Mouse (Mus musculus): ENCODE results near the gene Zfp523. TPM values are rescaled to one million over a fixed set of nuclear protein-coding genes. Genes with fewer than 3 reads are reported as not detected.

Zfp523 gene
- polyA plus RNA-seq (2014; fragmentation: Nextera tagmentation; extraction: Ambion mirVana) = 41.8 and 51.9 TPM in 2 replicates

- H3K9me3 ChIP-seq (ENCODE audit: control insufficient read depth, low read length) = no peaks in the 10 kb centered on the region
- H3K4me1 ChIP-seq (ENCODE audit: control insufficient read depth, insufficient read depth, low read length) = peaks cover 12% of the 10 kb centered on the region
- peak; percentile 98 for DNase-seq
- H3K9ac ChIP-seq (replicated peaks; ENCODE audit: low read length) = peak within 1 kb of the TSS; percentile 95
- peak within 1 kb of the TSS; percentile 95 for H3K27ac ChIP-seq (replicated peaks; ENCODE audit: low read depth, low read length)
- peak; percentile 89 for ATAC-seq (ENCODE audit: low FRiP score, low TSS enrichment)
- 0% methylated on average over 81 of the region's 82 CpGs for WGBS
- H3K27me3 ChIP-seq (ENCODE audit: control insufficient read depth, insufficient read depth, low read length) = no peaks in the 10 kb centered on the region
- peak within 1 kb of the TSS; percentile 87 for H3K4me3 ChIP-seq (replicated peaks; ENCODE audit: low read depth, low read length)
- H3K4me2 ChIP-seq (ENCODE audit: low read length) = peak within 1 kb of the TSS; percentile 75
- peaks cover 4% of the 10 kb centered on the region; the same call in 1 of the 2 replicates for H3K36me3 ChIP-seq (ENCODE audit: control insufficient read depth, insufficient read depth, low read length)
These were observed at the start of gene Zfp523 for GRCm38 (mm10) chr17:28176775-28177539. Gene Zfp523, plus strand, starts transcription at chr17:28177129.

- Histone ChIP-seq H3K36me3 (ENCODE audit: control insufficient read depth, insufficient read depth, low read length) (no peaks in the 10 kb centered on the region), H3K9ac (replicated peaks; ENCODE audit: low read length) (no peak overlapping the region), H3K4me1 (ENCODE audit: control insufficient read depth, insufficient read depth, low read length) (no peaks in the 10 kb centered on the region), H3K9me3 (ENCODE audit: control insufficient read depth, low read length) (no peaks in the 10 kb centered on the region), H3K27ac (replicated peaks; ENCODE audit: low read depth, low read length) (no peak overlapping the region), H3K4me3 (replicated peaks; ENCODE audit: low read depth, low read length) (no peak overlapping the region), H3K27me3 (ENCODE audit: control insufficient read depth, insufficient read depth, low read length) (no peaks in the 10 kb centered on the region), H3K4me2 (ENCODE audit: low read length) (no peak overlapping the region)
- 91% methylated on average over 5 of the region's 5 CpGs for WGBS
- DNase-seq (no peak), ATAC-seq (ENCODE audit: low FRiP score, low TSS enrichment) (no peak)
These were observed 47.1 kb upstream of the Zfp523 start for GRCm38 (mm10) chr17:28129796-28130195.

- 70% methylated on average over 5 of the region's 5 CpGs for WGBS
- H3K27ac ChIP-seq (replicated peaks; ENCODE audit: low read depth, low read length) = no peak overlapping the region
- H3K4me2 ChIP-seq (ENCODE audit: low read length) = no peak overlapping the region
- no peaks in the 10 kb centered on the region for H3K4me1 ChIP-seq (ENCODE audit: control insufficient read depth, insufficient read depth, low read length)
- no peaks in the 10 kb centered on the region for H3K36me3 ChIP-seq (ENCODE audit: control insufficient read depth, insufficient read depth, low read length)
- no peak overlapping the region for H3K9ac ChIP-seq (replicated peaks; ENCODE audit: low read length)
- H3K4me3 ChIP-seq (replicated peaks; ENCODE audit: low read depth, low read length) = no peak overlapping the region
- DNase-seq (no peak), ATAC-seq (ENCODE audit: low FRiP score, low TSS enrichment) (no peak)
- no peaks in the 10 kb centered on the region for H3K9me3 ChIP-seq (ENCODE audit: control insufficient read depth, low read length)
- no peaks in the 10 kb centered on the region for H3K27me3 ChIP-seq (ENCODE audit: control insufficient read depth, insufficient read depth, low read length)
These were observed 46.4 kb upstream of the Zfp523 start for GRCm38 (mm10) chr17:28130391-28131125.

GRCm38 (mm10) chr17:28131156-28131555, 45.8 kb upstream of the Zfp523 start:
- Histone ChIP-seq H3K27me3 (ENCODE audit: control insufficient read depth, insufficient read depth, low read length) (no peaks in the 10 kb centered on the region), H3K4me2 (ENCODE audit: low read length) (no peak overlapping the region), H3K9ac (replicated peaks; ENCODE audit: low read length) (no peak overlapping the region), H3K4me3 (replicated peaks; ENCODE audit: low read depth, low read length) (no peak overlapping the region), H3K36me3 (ENCODE audit: control insufficient read depth, insufficient read depth, low read length) (no peaks in the 10 kb centered on the region), H3K27ac (replicated peaks; ENCODE audit: low read depth, low read length) (no peak overlapping the region), H3K9me3 (ENCODE audit: control insufficient read depth, low read length) (no peaks in the 10 kb centered on the region), H3K4me1 (ENCODE audit: control insufficient read depth, insufficient read depth, low read length) (no peaks in the 10 kb centered on the region)
- no peak for DNase-seq
- ATAC-seq (ENCODE audit: low FRiP score, low TSS enrichment) = no peak

GRCm38 (mm10) chr17:28133193-28133592, 43.7 kb upstream of the Zfp523 start:
- H3K9ac ChIP-seq (replicated peaks; ENCODE audit: low read length) = no peak overlapping the region
- 5% methylated on average over 14 of the region's 14 CpGs for WGBS
- no peak overlapping the region for H3K4me3 ChIP-seq (replicated peaks; ENCODE audit: low read depth, low read length)
- DNase-seq (peak; percentile 83), ATAC-seq (ENCODE audit: low FRiP score, low TSS enrichment) (no peak)
- no peak overlapping the region for H3K27ac ChIP-seq (replicated peaks; ENCODE audit: low read depth, low read length)
- H3K4me1 ChIP-seq (ENCODE audit: control insufficient read depth, insufficient read depth, low read length) = no peaks in the 10 kb centered on the region
- H3K36me3 ChIP-seq (ENCODE audit: control insufficient read depth, insufficient read depth, low read length) = no peaks in the 10 kb centered on the region
- H3K27me3 ChIP-seq (ENCODE audit: control insufficient read depth, insufficient read depth, low read length) = no peaks in the 10 kb centered on the region
- H3K4me2 ChIP-seq (ENCODE audit: low read length) = no peak overlapping the region
- H3K9me3 ChIP-seq (ENCODE audit: control insufficient read depth, low read length) = no peaks in the 10 kb centered on the region

- Histone ChIP-seq H3K4me2 (ENCODE audit: low read length) (no peak overlapping the region), H3K27ac (replicated peaks; ENCODE audit: low read depth, low read length) (no peak overlapping the region), H3K4me3 (replicated peaks; ENCODE audit: low read depth, low read length) (no peak overlapping the region), H3K4me1 (ENCODE audit: control insufficient read depth, insufficient read depth, low read length) (peaks cover 2% of the 10 kb centered on the region), H3K36me3 (ENCODE audit: control insufficient read depth, insufficient read depth, low read length) (no peaks in the 10 kb centered on the region), H3K9me3 (ENCODE audit: control insufficient read depth, low read length) (no peaks in the 10 kb centered on the region), H3K9ac (replicated peaks; ENCODE audit: low read length) (no peak overlapping the region), H3K27me3 (ENCODE audit: control insufficient read depth, insufficient read depth, low read length) (no peaks in the 10 kb centered on the region)
- WGBS = 88% methylated on average over 3 of the region's 3 CpGs
- no peak for DNase-seq
- ATAC-seq (ENCODE audit: low FRiP score, low TSS enrichment) = no peak
These were observed 41.4 kb upstream of the Zfp523 start for GRCm38 (mm10) chr17:28135496-28135895.

- H3K9me3 ChIP-seq (ENCODE audit: control insufficient read depth, low read length) = no peaks in the 10 kb centered on the region
- H3K36me3 ChIP-seq (ENCODE audit: control insufficient read depth, insufficient read depth, low read length) = no peaks in the 10 kb centered on the region
- no peak overlapping the region for H3K9ac ChIP-seq (replicated peaks; ENCODE audit: low read length)
- peaks cover 9% of the 10 kb centered on the region for H3K4me1 ChIP-seq (ENCODE audit: control insufficient read depth, insufficient read depth, low read length)
- no peak overlapping the region for H3K4me3 ChIP-seq (replicated peaks; ENCODE audit: low read depth, low read length)
- 47% methylated on average over 5 of the region's 5 CpGs for WGBS
- ATAC-seq (ENCODE audit: low FRiP score, low TSS enrichment) = no peak
- H3K27ac ChIP-seq (replicated peaks; ENCODE audit: low read depth, low read length) = no peak overlapping the region
- no peaks in the 10 kb centered on the region for H3K27me3 ChIP-seq (ENCODE audit: control insufficient read depth, insufficient read depth, low read length)
- peak; percentile 32 for DNase-seq
- no peak overlapping the region for H3K4me2 ChIP-seq (ENCODE audit: low read length)
These were observed 40.7 kb upstream of the Zfp523 start for GRCm38 (mm10) chr17:28136266-28136665.

GRCm38 (mm10) chr17:28138013-28138412, 38.9 kb upstream of the Zfp523 start:
- H3K4me1 ChIP-seq (ENCODE audit: control insufficient read depth, insufficient read depth, low read length) = peaks cover 16% of the 10 kb centered on the region
- 86% methylated on average over 8 of the region's 8 CpGs for WGBS
- no peaks in the 10 kb centered on the region for H3K36me3 ChIP-seq (ENCODE audit: control insufficient read depth, insufficient read depth, low read length)
- H3K4me3 ChIP-seq (replicated peaks; ENCODE audit: low read depth, low read length) = no peak overlapping the region
- no peak overlapping the region for H3K9ac ChIP-seq (replicated peaks; ENCODE audit: low read length)
- H3K9me3 ChIP-seq (ENCODE audit: control insufficient read depth, low read length) = no peaks in the 10 kb centered on the region
- no peak overlapping the region for H3K4me2 ChIP-seq (ENCODE audit: low read length)
- no peak overlapping the region for H3K27ac ChIP-seq (replicated peaks; ENCODE audit: low read depth, low read length)
- ATAC-seq (ENCODE audit: low FRiP score, low TSS enrichment) (no peak), DNase-seq (no peak)
- no peaks in the 10 kb centered on the region for H3K27me3 ChIP-seq (ENCODE audit: control insufficient read depth, insufficient read depth, low read length)

- Histone ChIP-seq H3K27ac (replicated peaks; ENCODE audit: low read depth, low read length) (no peak overlapping the region), H3K9ac (replicated peaks; ENCODE audit: low read length) (no peak overlapping the region), H3K4me3 (replicated peaks; ENCODE audit: low read depth, low read length) (no peak overlapping the region), H3K36me3 (ENCODE audit: control insufficient read depth, insufficient read depth, low read length) (no peaks in the 10 kb centered on the region), H3K4me1 (ENCODE audit: control insufficient read depth, insufficient read depth, low read length) (peaks cover 20% of the 10 kb centered on the region), H3K4me2 (ENCODE audit: low read length) (no peak overlapping the region), H3K9me3 (ENCODE audit: control insufficient read depth, low read length) (no peaks in the 10 kb centered on the region), H3K27me3 (ENCODE audit: control insufficient read depth, insufficient read depth, low read length) (no peaks in the 10 kb centered on the region)
- DNase-seq = no peak
- 80% methylated on average over 9 of the region's 9 CpGs for WGBS
- no peak for ATAC-seq (ENCODE audit: low FRiP score, low TSS enrichment)
These were observed 38.2 kb upstream of the Zfp523 start for GRCm38 (mm10) chr17:28138685-28139084.
